25 mouse cellular contexts compared by ENCODE assay signal in genomic region chr3:84367145-84367740, GRCm38 (mm10).
"Had no signal": no experiment of that assay in that cellular context is flagged by ENCODE, and none has a peak within 500 bp of the region (broad histone marks: within the 10 kb centered on the region; RNA-seq: fewer than 3 reads in every experiment).

No protein-coding gene starts in this region.

- H3K27ac ChIP-seq: heart, adult 2 months; heart, embryonic 10.5 days; hindbrain, embryonic 10.5 days; hindbrain, embryonic 12.5 days; hindbrain, embryonic 14.5 days; hindbrain, postnatal 0 days; intestine, embryonic 15.5 days; layer of hippocampus, adult 2 months; left cerebral cortex, adult 2 months; limb, embryonic 10.5 days; limb, embryonic 12.5 days; liver, embryonic 13.5 days; liver, embryonic 15.5 days had no signal

- H3K4me3 ChIP-seq: heart, adult 2 months; heart, embryonic 10.5 days; heart, embryonic 12.5 days; hindbrain, embryonic 10.5 days; hindbrain, embryonic 12.5 days; intestine, embryonic 15.5 days; layer of hippocampus, adult 2 months; left cerebral cortex, adult 2 months; limb, embryonic 10.5 days; limb, embryonic 12.5 days; liver, embryonic 13.5 days; liver, embryonic 15.5 days had no signal

- DNase-seq: gastrocnemius, postnatal 14 days; gastrocnemius, postnatal 36 days; heart, adult 2 months; heart, postnatal 10 days; heart, postnatal 4 days; kidney, adult 18-20 months; kidney, adult 8-10 months; kidney, postnatal 10 days; kidney, postnatal 25 days; kidney, postnatal 4 days; liver; liver, embryonic 13.5 days had no signal

- ATAC-seq: hindbrain, postnatal 0 days; intestine, embryonic 15.5 days; intestine, postnatal 0 days had no signal

- H3K9me3 ChIP-seq: heart, embryonic 10.5 days; hindbrain, embryonic 12.5 days; intestine, embryonic 15.5 days; limb, embryonic 10.5 days; limb, embryonic 12.5 days; liver, embryonic 13.5 days; liver, embryonic 15.5 days had no signal

- H3K36me3 ChIP-seq: heart, embryonic 10.5 days; heart, embryonic 12.5 days; hindbrain, embryonic 10.5 days; hindbrain, embryonic 12.5 days; intestine, embryonic 15.5 days; limb, embryonic 10.5 days; limb, embryonic 12.5 days; liver, embryonic 13.5 days; liver, embryonic 15.5 days had no signal

- H3K4me1 ChIP-seq: heart, embryonic 10.5 days; heart, embryonic 12.5 days; hindbrain, embryonic 10.5 days; hindbrain, embryonic 12.5 days; intestine, embryonic 15.5 days; limb, embryonic 10.5 days; limb, embryonic 12.5 days; liver, embryonic 13.5 days; liver, embryonic 15.5 days had no signal

- H3K9ac ChIP-seq: heart, embryonic 12.5 days; hindbrain, embryonic 12.5 days; hindbrain, embryonic 14.5 days; intestine, embryonic 15.5 days; limb, embryonic 12.5 days; liver, embryonic 13.5 days; liver, embryonic 15.5 days had no signal
